Mouse (Mus musculus) forebrain, embryonic 12.5 days (tissue): ENCODE measurements around the gene Noct. TPM values are rescaled to one million over a fixed set of nuclear protein-coding genes. Genes with fewer than 3 reads are reported as not detected.
A peak's percentile ranks its signal among the peaks of the same experiment; 100 is the strongest.

ENCODE experiments used
- ATAC-seq: fragments of 200-750 bp; cut with Nextera tagmentation; 2 replicates; pipeline ENCODE4 v1.8.0; 2017; ENCODE audit warnings: moderate TSS enrichment; ENCODE audit not compliant: low FRiP score
- H3K27ac ChIP-seq: fragments of 300-500 bp; sonication (generic); 2 replicates; pipeline ENCODE4 v1.5.1; 2016; ENCODE audit warnings: mild to moderate bottlenecking
- H3K27me3 ChIP-seq: fragments of 300-500 bp; sonication (generic); 2 replicates; pipeline ENCODE4 v1.6.1; 2016; ENCODE audit warnings: mild to moderate bottlenecking
- H3K36me3 ChIP-seq: fragments of 300-500 bp; sonication (generic); replicated peaks from 2 replicates; pipeline ENCODE4 v1.6.1; 2016; ENCODE audit warnings: mild to moderate bottlenecking
- H3K4me1 ChIP-seq: fragments of 300-500 bp; sonication (generic); 2 replicates; pipeline ENCODE4 v1.6.1; 2016
- H3K4me2 ChIP-seq: fragments of 300-500 bp; sonication (generic); 2 replicates; pipeline ENCODE4 v1.6.1; 2016; ENCODE audit warnings: mild to moderate bottlenecking, moderate library complexity
- H3K4me3 ChIP-seq: fragments of 300-500 bp; sonication (generic); replicated peaks from 2 replicates; pipeline ENCODE4 v1.5.1; 2016; ENCODE audit warnings: mild to moderate bottlenecking
- H3K9ac ChIP-seq: fragments of 300-500 bp; sonication (generic); 2 replicates; pipeline ENCODE4 v1.6.1; 2016; ENCODE audit warnings: mild to moderate bottlenecking
- H3K9me3 ChIP-seq: fragments of 300-500 bp; sonication (generic); 2 replicates; pipeline ENCODE4 v1.6.1; 2016
- WGBS: fragments of 180-500 bp; shearing (Covaris S2); methylation state at CpG from one replicate; pipeline ENCODE4 v1.1.7; 2016; 5-methylcytosine and 5-hydroxymethylcytosine counted together
- polyA plus RNA-seq: library from polyadenylated mRNA; unstranded; fragments of >200 nt; fragmentation: Nextera tagmentation; extraction: Ambion mirVana; gene quantifications from 2 replicates; pipeline ENCODE4 v1.2.1, GENCODE M21; 2016

Noct gene
- polyA plus RNA-seq, 1 experiment from 2014 or later = 14.9 TPM

DNA sequence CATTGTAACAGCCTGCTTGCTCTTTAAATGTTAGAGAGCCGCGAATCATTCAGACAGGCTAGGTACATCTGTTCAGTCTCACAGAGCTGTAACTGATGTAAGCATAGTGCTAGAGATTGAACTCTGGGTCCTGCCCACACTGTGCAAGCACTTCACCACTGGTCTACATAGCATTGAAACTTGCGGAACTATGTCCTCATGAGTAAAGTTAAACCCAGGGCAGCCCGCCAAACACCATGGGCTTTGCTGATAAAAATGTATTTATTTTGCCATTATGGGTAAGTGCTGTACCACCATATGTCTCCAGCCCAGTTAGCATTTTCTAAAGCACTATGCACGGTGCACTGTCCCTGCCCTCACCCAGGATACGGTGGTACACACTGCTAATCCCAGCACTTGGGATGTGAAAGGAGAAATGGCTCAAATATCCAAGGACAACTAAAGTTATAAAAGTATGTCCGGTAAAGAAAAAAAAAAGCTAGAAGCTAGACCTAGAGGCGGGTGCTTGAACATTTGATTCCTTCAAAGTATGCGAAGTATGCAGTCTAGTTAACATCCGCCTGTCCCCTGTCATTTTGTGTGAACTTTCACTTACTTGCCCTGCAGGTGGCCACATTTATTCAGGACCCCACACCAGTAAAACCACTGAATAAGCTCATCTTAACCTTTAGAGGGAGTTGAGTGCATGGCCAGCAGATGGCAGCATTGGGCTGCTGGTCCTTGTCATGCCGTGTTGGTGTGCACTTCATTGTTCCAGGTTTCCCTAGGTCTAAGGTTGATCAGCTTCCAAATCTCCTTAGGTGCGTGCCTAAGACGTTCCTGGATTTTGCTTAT is 9.9 kb downstream of the Noct start:
- H3K27me3 ChIP-seq = no peaks in the 10 kb centered on the region
- no peaks in the 10 kb centered on the region for H3K9me3 ChIP-seq
- WGBS = 50% methylated on average over 13 of the region's 13 CpGs
- no peak overlapping the region for H3K4me3 ChIP-seq
- no peak overlapping the region for H3K27ac ChIP-seq
- 0 out of 2 replicates have a peak, but pooled peaks cover 9% of the 10 kb centered on the region for H3K4me1 ChIP-seq
- peak; percentile 84 for ATAC-seq
- no peak overlapping the region for H3K4me2 ChIP-seq
- no peaks in the 10 kb centered on the region for H3K36me3 ChIP-seq
- no peak overlapping the region for H3K9ac ChIP-seq

GRCm38 (mm10) chr3:51234752-51235055 is 10.5 kb downstream of the Noct start:
- no peak overlapping the region for H3K4me2 ChIP-seq
- no peak overlapping the region for H3K4me3 ChIP-seq
- WGBS = 82% methylated on average over 5 of the region's 5 CpGs
- no peak overlapping the region for H3K9ac ChIP-seq
- 0 out of 2 replicates have a peak, but pooled peaks cover 5% of the 10 kb centered on the region for H3K4me1 ChIP-seq
- H3K27ac ChIP-seq = no peak overlapping the region
- 0 out of 2 replicates have a peak, but pooled peaks cover 4% of the 10 kb centered on the region for H3K36me3 ChIP-seq
- no peaks in the 10 kb centered on the region for H3K27me3 ChIP-seq
- no peaks in the 10 kb centered on the region for H3K9me3 ChIP-seq
- no peak for ATAC-seq

GRCm38 (mm10) chr3:51238515-51238914 is 14.3 kb downstream of the Noct start:
- WGBS = 93% methylated on average over 6 of the region's 7 CpGs
- H3K4me3 ChIP-seq = no peak overlapping the region
- no peaks in the 10 kb centered on the region for H3K27me3 ChIP-seq
- H3K36me3 ChIP-seq = 0 out of 2 replicates have a peak, but pooled peaks cover 4% of the 10 kb centered on the region
- no peaks in the 10 kb centered on the region for H3K9me3 ChIP-seq
- no peak overlapping the region for H3K27ac ChIP-seq
- ATAC-seq = no peak
- 0 out of 2 replicates have a peak, but pooled peaks cover 5% of the 10 kb centered on the region for H3K4me1 ChIP-seq
- no peak overlapping the region for H3K4me2 ChIP-seq
- no peak overlapping the region for H3K9ac ChIP-seq

- Histone ChIP-seq H3K4me3 (no peak overlapping the region), H3K27ac (no peak overlapping the region), H3K4me1 (0 out of 2 replicates have a peak, but pooled peaks cover 3% of the 10 kb centered on the region), H3K27me3 (no peaks in the 10 kb centered on the region), H3K9me3 (no peaks in the 10 kb centered on the region), H3K36me3 (0 out of 2 replicates have a peak, but pooled peaks cover 4% of the 10 kb centered on the region), H3K9ac (no peak overlapping the region), H3K4me2 (no peak overlapping the region)
- no peak for ATAC-seq
- 95% methylated on average over 3 of the region's 3 CpGs for WGBS
Observed at GRCm38 (mm10) chr3:51239541-51239940, 15.3 kb downstream of the Noct start.

GRCm38 (mm10) chr3:51247704-51248103 is 23.5 kb downstream of the Noct start:
- no peak overlapping the region for H3K4me2 ChIP-seq
- no peak for ATAC-seq
- 0 out of 2 replicates have a peak overlapping the region, but pooled peaks have one; percentile 2 for H3K9ac ChIP-seq
- WGBS = 91% methylated on average over 16 of the region's 16 CpGs
- H3K36me3 ChIP-seq = peaks cover 43% of the 10 kb centered on the region
- H3K9me3 ChIP-seq = no peaks in the 10 kb centered on the region
- H3K4me1 ChIP-seq = no peaks in the 10 kb centered on the region
- no peaks in the 10 kb centered on the region for H3K27me3 ChIP-seq
- no peak overlapping the region for H3K4me3 ChIP-seq
- no peak overlapping the region for H3K27ac ChIP-seq

DNA sequence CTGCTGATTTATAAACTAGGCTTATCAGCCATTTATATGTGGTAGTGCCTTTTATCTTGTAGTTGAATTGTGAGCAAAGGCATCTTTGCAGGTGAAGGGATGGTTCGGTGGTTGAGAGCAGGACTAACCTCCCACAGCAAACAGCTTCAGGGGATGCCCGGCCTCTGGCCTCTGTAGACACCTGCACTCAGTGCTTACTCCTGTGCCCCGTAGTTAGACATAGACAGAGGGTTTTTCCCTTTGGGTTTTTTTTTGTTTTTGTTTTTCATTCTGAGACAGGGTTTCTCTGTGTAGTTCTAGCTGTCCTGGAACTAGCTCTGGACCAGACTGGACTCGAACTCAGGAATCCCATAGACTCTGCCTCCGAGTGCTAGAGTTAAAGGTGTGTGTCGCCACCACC is 24.4 kb downstream of the Noct start:
- no peaks in the 10 kb centered on the region for H3K4me1 ChIP-seq
- no peaks in the 10 kb centered on the region for H3K9me3 ChIP-seq
- WGBS = 95% methylated on average over 6 of the region's 6 CpGs
- no peak overlapping the region for H3K4me3 ChIP-seq
- no peak overlapping the region for H3K9ac ChIP-seq
- no peak overlapping the region for H3K27ac ChIP-seq
- ATAC-seq = no peak
- no peaks in the 10 kb centered on the region for H3K27me3 ChIP-seq
- peaks cover 52% of the 10 kb centered on the region for H3K36me3 ChIP-seq
- no peak overlapping the region for H3K4me2 ChIP-seq

DNA sequence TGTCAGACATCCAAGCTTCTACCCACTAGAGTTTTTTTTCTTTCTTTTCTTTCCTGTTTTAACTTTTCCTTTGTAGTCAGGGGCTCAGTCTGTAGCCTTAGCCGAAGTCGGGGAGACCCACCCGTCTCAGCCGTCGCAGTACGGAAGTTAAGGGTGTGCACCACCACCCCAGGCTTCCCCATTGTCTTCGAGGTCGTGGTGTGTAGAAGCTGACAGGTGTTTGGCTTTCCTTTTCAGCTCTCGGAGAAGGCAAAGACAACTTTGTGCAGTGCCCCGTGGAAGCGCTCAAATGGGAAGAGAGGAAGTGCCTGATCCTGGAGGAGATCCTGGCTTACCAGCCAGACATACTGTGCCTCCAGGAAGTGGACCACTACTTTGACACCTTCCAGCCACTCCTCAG is 25.2 kb downstream of the Noct start:
- peaks cover 59% of the 10 kb centered on the region for H3K36me3 ChIP-seq

DNA sequence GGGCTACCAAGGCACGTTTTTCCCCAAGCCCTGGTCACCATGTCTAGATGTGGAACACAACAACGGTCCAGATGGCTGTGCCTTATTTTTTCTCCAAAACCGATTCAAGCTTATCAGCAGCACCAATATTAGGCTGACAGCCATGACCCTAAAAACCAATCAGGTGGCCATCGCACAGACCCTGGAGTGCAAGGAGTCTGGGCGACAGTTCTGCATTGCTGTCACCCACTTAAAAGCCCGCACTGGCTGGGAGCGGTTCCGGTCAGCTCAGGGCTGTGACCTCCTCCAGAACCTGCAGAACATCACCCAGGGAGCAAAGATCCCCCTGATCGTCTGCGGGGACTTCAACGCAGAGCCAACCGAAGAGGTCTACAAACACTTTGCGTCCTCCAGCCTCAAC is 25.6 kb downstream of the Noct start:
- no peak overlapping the region for H3K4me3 ChIP-seq
- no peak for ATAC-seq
- no peak overlapping the region for H3K4me2 ChIP-seq
- no peaks in the 10 kb centered on the region for H3K9me3 ChIP-seq
- H3K9ac ChIP-seq = no peak overlapping the region
- no peaks in the 10 kb centered on the region for H3K27me3 ChIP-seq
- 94% methylated on average over 13 of the region's 13 CpGs for WGBS
- H3K36me3 ChIP-seq = peaks cover 62% of the 10 kb centered on the region
- no peaks in the 10 kb centered on the region for H3K4me1 ChIP-seq
- no peak overlapping the region for H3K27ac ChIP-seq

More for the DNA sequence above, 25.2 kb downstream of the Noct start:
- 91% methylated on average over 11 of the region's 11 CpGs for WGBS
- Histone ChIP-seq H3K4me1 (no peaks in the 10 kb centered on the region), H3K9ac (no peak overlapping the region), H3K27ac (no peak overlapping the region), H3K4me3 (no peak overlapping the region), H3K9me3 (no peaks in the 10 kb centered on the region), H3K4me2 (no peak overlapping the region), H3K27me3 (no peaks in the 10 kb centered on the region)
- ATAC-seq = no peak

DNA sequence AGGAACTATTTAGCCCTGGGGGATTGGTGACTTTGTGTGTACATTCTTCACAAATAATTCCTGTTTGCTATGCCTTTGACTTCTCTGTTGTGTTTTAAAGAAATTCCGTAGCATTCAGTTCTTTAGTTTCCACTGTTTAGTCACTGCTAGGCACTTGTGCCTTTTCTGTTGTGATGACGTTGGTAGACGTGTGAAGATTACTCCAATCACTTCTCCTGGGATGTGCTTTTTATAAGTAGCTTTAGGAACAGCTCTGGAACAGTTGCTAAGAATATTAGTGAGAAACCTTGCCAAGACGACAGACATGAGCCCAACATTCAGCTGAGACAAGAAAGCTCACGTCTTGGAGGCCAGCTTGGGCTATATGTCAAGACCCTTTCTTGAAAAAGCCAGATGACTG is 26.8 kb downstream of the Noct start:
- H3K36me3 ChIP-seq = peaks cover 68% of the 10 kb centered on the region
- no peak overlapping the region for H3K9ac ChIP-seq
- H3K27me3 ChIP-seq = no peaks in the 10 kb centered on the region
- H3K4me2 ChIP-seq = no peak overlapping the region
- H3K4me3 ChIP-seq = no peak overlapping the region
- H3K27ac ChIP-seq = no peak overlapping the region
- no peaks in the 10 kb centered on the region for H3K9me3 ChIP-seq
- no peak for ATAC-seq
- no peaks in the 10 kb centered on the region for H3K4me1 ChIP-seq
- WGBS = 87% methylated on average over 5 of the region's 5 CpGs

DNA sequence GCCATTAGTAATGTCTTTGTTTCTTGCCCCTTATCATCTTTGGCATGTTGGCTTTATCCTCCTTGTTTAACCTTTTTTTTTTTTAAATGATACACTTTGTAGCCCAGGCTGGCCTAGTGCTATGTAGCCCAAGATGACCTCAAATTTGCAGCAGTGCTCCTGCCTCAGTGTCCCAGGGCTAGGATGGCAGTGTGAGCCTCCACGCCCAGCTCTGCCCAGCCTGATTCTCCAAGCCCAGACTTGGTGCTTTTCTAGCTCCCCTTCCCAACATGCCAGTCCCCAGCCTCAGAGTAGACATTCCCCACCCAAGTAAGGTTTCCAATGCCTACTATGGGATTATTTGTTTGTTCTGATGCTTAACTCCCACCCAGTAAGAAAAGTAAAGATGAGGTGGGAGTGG is 28.0 kb downstream of the Noct start:
- Histone ChIP-seq H3K9ac (no peak overlapping the region), H3K36me3 (peaks cover 79% of the 10 kb centered on the region), H3K27ac (no peak overlapping the region), H3K4me3 (no peak overlapping the region), H3K27me3 (no peaks in the 10 kb centered on the region), H3K4me1 (no peaks in the 10 kb centered on the region), H3K9me3 (no peaks in the 10 kb centered on the region), H3K4me2 (no peak overlapping the region)
- WGBS = 95% methylated on average over 1 of the region's 1 CpGs
- ATAC-seq = no peak

- WGBS = 90% methylated on average over 12 of the region's 12 CpGs
- Histone ChIP-seq H3K27me3 (no peaks in the 10 kb centered on the region), H3K4me1 (no peaks in the 10 kb centered on the region), H3K9me3 (no peaks in the 10 kb centered on the region), H3K4me3 (no peak overlapping the region), H3K36me3 (peaks cover 78% of the 10 kb centered on the region), H3K4me2 (no peak overlapping the region), H3K27ac (no peak overlapping the region), H3K9ac (no peak overlapping the region)
- no peak for ATAC-seq
Observed at GRCm38 (mm10) chr3:51252689-51253402, 28.6 kb downstream of the Noct start.

DNA sequence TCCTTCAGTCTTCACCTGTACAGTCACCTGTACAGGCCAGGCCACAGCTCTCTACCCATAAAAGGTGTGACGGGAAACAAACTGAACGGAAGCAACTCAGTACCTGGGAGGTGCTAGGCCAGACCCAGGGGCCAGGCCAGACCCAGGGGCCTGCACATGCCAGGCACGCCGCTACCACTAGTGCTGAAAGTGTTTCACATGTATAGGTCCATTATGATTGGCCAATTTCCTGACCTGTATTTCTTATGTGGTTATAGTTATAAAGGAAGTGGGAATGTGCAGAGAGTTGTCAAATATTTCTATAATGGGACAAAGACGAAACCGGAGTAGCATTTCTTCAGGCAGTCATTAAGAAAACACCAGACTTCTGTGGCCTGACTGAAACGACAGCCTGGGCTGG is 30.5 kb downstream of the Noct start:
- H3K4me3 ChIP-seq = no peak overlapping the region
- no peaks in the 10 kb centered on the region for H3K4me1 ChIP-seq
- H3K9me3 ChIP-seq = no peaks in the 10 kb centered on the region
- H3K27me3 ChIP-seq = no peaks in the 10 kb centered on the region
- 93% methylated on average over 7 of the region's 7 CpGs for WGBS
- peaks cover 85% of the 10 kb centered on the region for H3K36me3 ChIP-seq
- H3K4me2 ChIP-seq = no peak overlapping the region
- H3K27ac ChIP-seq = no peak overlapping the region
- ATAC-seq = no peak
- H3K9ac ChIP-seq = no peak overlapping the region
